Mouse (Mus musculus) c-Kit-negative CD71-positive TER-119-positive erythroid progenitor cells, embryonic 14.5 days (primary cell): ENCODE results near the gene Sypl2.

ENCODE experiments used
- DNase-seq: peaks from one replicate; pipeline ENCODE4 v3.0.0-alpha.2; 2013; ENCODE audit warnings: low read depth, low spot score

Gene Sypl2

GRCm38 (mm10) chr3:108205601-108206000, 20.8 kb downstream of the Sypl2 start:
- DNase-seq: no peak

- DNase-seq: no peak
Measured at GRCm38 (mm10) chr3:108204470-108204869, 22.0 kb downstream of the Sypl2 start.

- peak; percentile 51 for DNase-seq
Measured at GRCm38 (mm10) chr3:108203621-108204325, 22.7 kb downstream of the Sypl2 start.

- DNase-seq: no peak
Measured at GRCm38 (mm10) chr3:108203212-108203611, 23.2 kb downstream of the Sypl2 start.

- DNase-seq: no peak
Measured at GRCm38 (mm10) chr3:108202506-108202905, 23.9 kb downstream of the Sypl2 start.

- DNase-seq: peak; percentile 85
Measured at GRCm38 (mm10) chr3:108200329-108201323, 25.8 kb downstream of the Sypl2 start, which contains the start of gene Cyb561d1. Gene Cyb561d1, minus strand, starts transcription at chr3:108201212.

- no peak for DNase-seq
Measured at GRCm38 (mm10) chr3:108199231-108199630, 27.2 kb downstream of the Sypl2 start.

- DNase-seq: no peak
Measured at GRCm38 (mm10) chr3:108197066-108197497, 29.4 kb downstream of the Sypl2 start.

- no peak for DNase-seq
Measured at GRCm38 (mm10) chr3:108195941-108196590, 30.4 kb downstream of the Sypl2 start.

- DNase-seq: no peak
Measured at GRCm38 (mm10) chr3:108195287-108195686, 31.2 kb downstream of the Sypl2 start.

- DNase-seq: no peak
Measured at GRCm38 (mm10) chr3:108193686-108194085, 32.8 kb downstream of the Sypl2 start.

- no peak for DNase-seq
Measured at GRCm38 (mm10) chr3:108189897-108190296, 36.6 kb downstream of the Sypl2 start.

- no peak for DNase-seq
Measured at GRCm38 (mm10) chr3:108188716-108189490, 37.5 kb downstream of the Sypl2 start.

GRCm38 (mm10) chr3:108187111-108187795, 39.2 kb downstream of the Sypl2 start:
- DNase-seq: no peak

GRCm38 (mm10) chr3:108186098-108187047, 40.1 kb downstream of the Sypl2 start, which contains the start of gene Amigo1:
Gene Amigo1, plus strand, starts transcription at chr3:108186335.
- no peak for DNase-seq

GRCm38 (mm10) chr3:108185460-108186097, 40.9 kb downstream of the Sypl2 start:
- no peak for DNase-seq

- no peak for DNase-seq
Measured at GRCm38 (mm10) chr3:108184742-108185141, 41.7 kb downstream of the Sypl2 start.

GRCm38 (mm10) chr3:108180514-108180913, 45.9 kb downstream of the Sypl2 start:
- DNase-seq: no peak
